Mouse (Mus musculus) layer of hippocampus, adult 18-20 months (tissue): ENCODE data around the gene Ubxn10. TPM values are rescaled to one million over a fixed set of nuclear protein-coding genes. Genes with fewer than 3 reads are reported as not detected.

Experiments used
- DNase-seq, 2 experiments: peaks; one replicate each; pipeline ENCODE4 v3.0.0; 2022; ENCODE audit warnings: low spot score in 2 of 2
- total RNA-seq, 2 experiments: library from RNA; stranded (reverse); gene quantifications; 2 replicates each; pipeline ENCODE4 v1.2.3; 2021

The Ubxn10 gene
- total RNA-seq, 2 experiments from 2014 or later, result 1.0 to 2.3 TPM

- no peak for DNase-seq
Observed at GRCm38 (mm10) chr4:138702528-138702927, 34.4 kb downstream of the Ubxn10 start.

GRCm38 (mm10) chr4:138702031-138702430 lies 34.9 kb downstream of the Ubxn10 start:
- DNase-seq, result no peak

- DNase-seq, result no peak
Observed at GRCm38 (mm10) chr4:138701111-138701510, 35.9 kb downstream of the Ubxn10 start.

GRCm38 (mm10) chr4:138700184-138700982 lies 36.6 kb downstream of the Ubxn10 start:
- DNase-seq, result peak; percentile 55 to 82

GRCm38 (mm10) chr4:138698296-138698695 lies 38.7 kb downstream of the Ubxn10 start:
- no peak for DNase-seq

- DNase-seq, result no peak
Observed at GRCm38 (mm10) chr4:138697166-138697860, 39.7 kb downstream of the Ubxn10 start.

DNA sequence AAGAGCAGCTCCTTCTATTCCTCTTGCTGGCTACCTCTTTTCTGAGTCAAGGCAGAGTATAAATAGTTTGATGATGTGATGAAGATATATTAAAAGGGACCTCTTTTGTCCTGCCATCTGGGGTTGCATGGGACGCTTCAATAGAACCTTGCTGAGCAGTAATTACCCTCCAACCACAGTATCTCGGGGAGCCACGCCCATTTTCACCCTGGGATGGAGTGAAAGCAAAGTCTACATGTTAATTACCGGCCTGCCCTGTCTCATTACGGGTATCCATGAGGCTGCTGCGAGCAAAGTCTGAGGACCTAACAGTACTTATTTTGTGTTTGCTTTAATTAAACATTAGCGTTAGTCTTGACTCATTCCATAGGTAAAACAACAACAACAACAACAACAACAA lies 40.2 kb downstream of the Ubxn10 start:
- no peak for DNase-seq

DNA sequence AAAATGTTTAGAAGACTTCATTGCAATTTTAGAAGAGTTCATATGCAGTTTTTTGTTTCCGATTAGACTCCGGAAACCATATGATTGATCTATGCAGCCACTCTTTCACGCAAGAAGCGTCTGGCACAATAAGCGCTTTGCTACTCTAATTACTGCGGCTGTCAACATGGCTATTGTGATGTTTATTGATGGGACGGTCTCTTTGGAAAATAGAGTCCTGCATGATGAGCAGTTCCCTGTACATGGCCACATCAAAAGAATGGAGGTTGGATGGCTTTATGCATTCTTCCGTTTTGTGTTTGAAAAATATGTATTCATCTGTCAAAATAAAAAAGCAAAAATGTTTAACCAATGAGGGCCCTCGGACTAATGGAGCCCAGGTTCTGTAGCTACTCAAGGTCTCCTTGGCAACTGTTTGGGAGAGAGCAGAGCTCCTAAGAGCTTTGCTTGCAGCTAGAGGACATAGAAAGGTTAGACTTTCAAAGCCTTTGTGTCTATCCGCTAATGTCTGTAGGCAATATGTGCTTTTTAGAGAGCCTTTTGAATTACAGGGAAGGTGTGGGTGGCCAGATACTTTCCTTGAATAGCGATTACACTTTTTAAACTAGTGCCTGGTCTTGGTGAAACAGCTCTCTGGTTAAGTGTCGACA lies 43.8 kb downstream of the Ubxn10 start:
- DNase-seq, result no peak

GRCm38 (mm10) chr4:138691443-138692181 lies 45.4 kb downstream of the Ubxn10 start:
- DNase-seq, result peak; percentile 50 to 79

GRCm38 (mm10) chr4:138690561-138690960 lies 46.4 kb downstream of the Ubxn10 start:
- DNase-seq, result no peak

GRCm38 (mm10) chr4:138689094-138689512 lies 47.9 kb downstream of the Ubxn10 start:
- peak in 1 of 2 experiments; percentile 59 for DNase-seq

- DNase-seq, result no peak
Observed at GRCm38 (mm10) chr4:138685813-138686212, 51.2 kb downstream of the Ubxn10 start.

DNA sequence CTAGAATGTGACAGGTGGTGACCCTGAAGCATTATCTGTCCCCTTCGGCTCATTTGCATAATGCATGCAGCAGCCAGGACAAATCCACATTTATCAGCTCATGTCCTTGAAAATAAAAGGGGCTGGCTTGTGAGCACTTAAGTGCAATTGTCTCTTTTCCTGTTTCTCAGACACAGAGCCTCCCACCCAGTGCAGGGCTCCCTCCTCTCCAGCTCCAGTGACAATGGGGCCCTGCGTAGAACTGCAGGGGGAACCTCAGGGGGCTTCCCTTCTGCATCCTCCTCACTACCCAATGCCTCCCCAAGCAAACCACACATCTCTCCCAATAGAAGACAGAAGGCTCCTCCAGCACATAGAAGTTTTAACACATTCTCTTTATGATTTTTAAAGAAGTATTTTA lies 54.2 kb downstream of the Ubxn10 start:
- no peak for DNase-seq

DNA sequence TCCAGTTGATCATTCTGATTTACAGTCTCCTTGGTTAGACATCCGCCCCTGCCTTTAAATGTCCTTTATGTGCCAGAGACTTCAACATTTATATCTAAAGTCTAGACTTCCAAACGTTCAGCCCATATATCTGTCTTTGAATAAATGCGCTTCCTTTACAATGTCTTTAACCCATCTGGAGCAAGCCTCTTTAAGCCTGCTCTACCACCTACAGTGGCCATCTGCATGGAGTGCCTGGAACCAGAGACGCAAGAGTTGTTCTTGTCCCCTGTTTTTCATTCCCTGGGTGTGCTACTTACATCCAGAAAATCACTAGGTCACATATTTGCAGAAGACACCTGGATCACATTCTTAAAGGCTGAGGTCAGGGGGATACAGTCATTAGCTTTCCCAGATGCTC lies 56.8 kb downstream of the Ubxn10 start:
- DNase-seq, result no peak

- DNase-seq, result peak; percentile 49 to 73
Observed at GRCm38 (mm10) chr4:138677579-138677978, 59.4 kb downstream of the Ubxn10 start.

DNA sequence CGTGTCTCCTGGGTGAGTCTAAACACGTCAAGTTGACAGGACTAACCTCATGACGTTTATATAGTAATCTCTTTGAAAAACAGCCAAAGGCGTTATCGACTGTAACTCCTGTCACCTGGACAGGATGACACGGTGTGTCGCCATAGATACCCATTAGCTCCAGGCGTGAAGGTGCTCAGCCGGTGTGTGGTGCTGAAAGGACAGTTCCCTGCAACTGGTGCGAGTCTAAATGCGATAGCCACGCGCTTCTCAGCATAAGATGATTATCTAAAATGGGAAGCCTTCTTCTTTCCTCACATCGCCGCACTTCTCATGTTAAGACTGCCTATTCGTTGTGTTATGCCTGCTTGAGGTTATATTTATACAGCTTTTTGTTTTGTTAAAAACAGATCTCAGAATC lies 60.5 kb downstream of the Ubxn10 start:
- no peak for DNase-seq

DNA sequence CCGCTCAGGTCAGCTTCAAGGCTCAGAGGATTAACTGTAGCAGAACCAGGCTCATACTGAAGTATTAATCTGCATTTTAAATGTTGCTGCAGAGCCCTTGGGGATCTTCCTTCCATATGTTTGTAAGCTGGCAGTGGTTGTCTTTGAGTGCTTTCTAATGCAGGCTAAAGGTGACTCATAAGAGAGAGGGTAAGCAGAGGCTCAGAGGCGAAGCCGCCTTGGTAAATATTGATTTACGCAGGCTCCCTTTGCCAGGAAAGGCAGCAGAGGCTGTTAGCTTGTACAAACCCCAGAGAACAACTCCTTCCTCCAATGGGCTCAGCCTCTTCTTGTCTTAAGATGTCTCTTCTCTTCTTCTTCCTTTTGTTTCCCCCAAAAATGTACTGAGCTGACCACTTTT lies 64.8 kb downstream of the Ubxn10 start:
- DNase-seq, result no peak

GRCm38 (mm10) chr4:138670093-138670889 lies 66.7 kb downstream of the Ubxn10 start:
- no peak for DNase-seq

DNA sequence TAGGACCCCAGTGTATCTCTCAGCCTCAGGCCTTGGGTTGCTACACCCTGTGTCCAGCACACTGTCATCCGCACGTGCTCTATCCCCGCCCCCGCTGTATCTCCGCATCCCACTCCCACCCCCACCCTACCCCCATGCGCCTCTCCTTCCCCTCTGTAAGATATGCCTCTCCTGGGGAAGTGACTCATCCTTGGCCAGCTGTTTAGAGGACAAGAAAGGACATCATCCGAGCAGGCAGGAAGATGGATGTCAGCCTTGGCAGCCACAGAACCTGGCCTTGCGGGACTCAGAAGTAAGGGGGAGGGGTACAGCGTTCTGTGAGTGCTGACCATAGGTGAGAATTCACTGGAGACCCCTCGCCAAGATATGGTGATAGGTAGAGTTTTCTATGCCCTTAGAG lies 70.4 kb downstream of the Ubxn10 start:
- DNase-seq, result no peak

DNA sequence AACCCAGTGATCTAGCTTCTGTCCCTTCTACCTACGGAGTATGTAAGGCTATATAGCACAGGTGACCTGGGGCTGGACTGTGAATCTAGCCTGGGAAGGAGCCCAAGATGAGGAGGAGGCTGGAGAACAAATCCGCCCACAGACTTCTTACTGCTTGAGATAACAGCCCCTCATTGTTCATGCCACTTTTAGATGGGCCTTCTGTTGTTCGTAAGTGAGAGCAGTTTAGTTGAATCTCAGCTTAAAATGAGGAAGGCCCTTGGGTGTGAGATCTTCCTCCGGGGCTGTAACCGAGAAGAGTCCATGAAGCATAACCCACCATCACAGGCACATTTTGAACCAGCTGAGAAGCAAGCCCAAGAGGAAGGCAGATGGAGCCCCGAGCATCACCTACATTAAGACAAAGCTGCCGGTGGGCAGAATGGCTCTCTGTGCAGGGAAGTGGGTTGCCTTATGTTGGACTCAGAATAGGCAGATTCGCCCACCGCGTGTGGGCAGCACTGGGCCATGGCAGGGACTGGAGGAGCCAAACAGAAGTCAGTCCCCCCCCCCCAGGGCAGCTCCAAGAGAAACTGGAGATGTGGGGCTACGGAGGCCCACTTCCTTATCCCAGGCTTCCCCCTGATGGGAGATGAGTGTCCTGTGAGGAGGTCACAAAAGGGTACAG lies 76.9 kb downstream of the Ubxn10 start:
- peak in 1 of 2 experiments; percentile 17 for DNase-seq
